Mouse (Mus musculus) ES-Bruce4 (cell line): ENCODE data around the gene Rcn3. TPM values are rescaled to one million over a fixed set of nuclear protein-coding genes. Genes with fewer than 3 reads are reported as not detected.

ENCODE experiments used
- H3K27ac ChIP-seq: 2 replicates; pipeline ENCODE4 v1.5.1; 2012; ENCODE audit warnings: low read length, inconsistent platforms; ENCODE audit not compliant: insufficient read depth
- H3K27me3 ChIP-seq: 2 replicates; pipeline ENCODE4 v1.6.1; 2012; ENCODE audit warnings: mild to moderate bottlenecking, low read length, inconsistent platforms; ENCODE audit not compliant: control insufficient read depth, poor library complexity, insufficient read depth, severe bottlenecking
- H3K36me3 ChIP-seq: 2 replicates; pipeline ENCODE4 v1.6.1; 2012; ENCODE audit warnings: inconsistent platforms, mild to moderate bottlenecking, low read length, moderate library complexity; ENCODE audit not compliant: control insufficient read depth, poor library complexity, insufficient read depth, severe bottlenecking
- H3K4me1 ChIP-seq: one replicate; pipeline ENCODE4 v1.8.1; 2011; ENCODE audit warnings: low read length; ENCODE audit not compliant: control insufficient read depth, insufficient read depth
- H3K4me3 ChIP-seq: 2 replicates; pipeline ENCODE4 v1.5.1; 2011; ENCODE audit warnings: low read depth, mild to moderate bottlenecking, low read length
- H3K9ac ChIP-seq: 2 replicates; pipeline ENCODE4 v1.6.1; 2012; ENCODE audit warnings: low read depth, mild to moderate bottlenecking, inconsistent platforms; ENCODE audit not compliant: poor library complexity, severe bottlenecking
- H3K9me3 ChIP-seq: replicated peaks from 2 replicates; pipeline ENCODE4 v1.6.1; 2012; ENCODE audit warnings: mild to moderate bottlenecking, low read length, inconsistent platforms; ENCODE audit not compliant: control insufficient read depth, poor library complexity, insufficient read depth, severe bottlenecking
- CTCF ChIP-seq: IDR thresholded peaks from one replicate; pipeline ENCODE4 v1.8.1; 2011; ENCODE audit warnings: low read depth, low read length
- EP300 ChIP-seq: IDR thresholded peaks from 2 replicates; pipeline ENCODE4 v1.6.1; 2011; ENCODE audit warnings: low read depth, low read length; ENCODE audit not compliant: insufficient read depth
- POLR2A ChIP-seq: IDR thresholded peaks from one replicate; pipeline ENCODE4 v1.8.1; 2011; ENCODE audit warnings: low read length; ENCODE audit not compliant: insufficient read depth
- polyA plus RNA-seq: library from polyadenylated mRNA; stranded (reverse); fragments of >200 nt; gene quantifications from 2 replicates; pipeline ENCODE4 v1.2.4, GENCODE M21; 2011; ENCODE audit warnings: low read depth; ENCODE audit not compliant: missing spikeins, insufficient read depth, insufficient read length

The Rcn3 gene
- polyA plus RNA-seq, 1 experiment: 66.7 TPM

GRCm38 (mm10) chr7:45048923-45049657 lies 42.9 kb downstream of the Rcn3 start:
- Histone ChIP-seq H3K36me3 (peaks cover 25% of the 10 kb centered on the region), H3K9me3 (no peaks in the 10 kb centered on the region), H3K9ac (0 out of 2 replicates have a peak overlapping the region, but pooled peaks have one; percentile 15), H3K4me1 (peaks cover 5% of the 10 kb centered on the region), H3K4me3 (no peak overlapping the region), H3K27ac (no peak overlapping the region), H3K27me3 (no peaks in the 10 kb centered on the region)
- TF ChIP-seq POLR2A (no peak), CTCF (no peak), EP300 (no peak)

DNA sequence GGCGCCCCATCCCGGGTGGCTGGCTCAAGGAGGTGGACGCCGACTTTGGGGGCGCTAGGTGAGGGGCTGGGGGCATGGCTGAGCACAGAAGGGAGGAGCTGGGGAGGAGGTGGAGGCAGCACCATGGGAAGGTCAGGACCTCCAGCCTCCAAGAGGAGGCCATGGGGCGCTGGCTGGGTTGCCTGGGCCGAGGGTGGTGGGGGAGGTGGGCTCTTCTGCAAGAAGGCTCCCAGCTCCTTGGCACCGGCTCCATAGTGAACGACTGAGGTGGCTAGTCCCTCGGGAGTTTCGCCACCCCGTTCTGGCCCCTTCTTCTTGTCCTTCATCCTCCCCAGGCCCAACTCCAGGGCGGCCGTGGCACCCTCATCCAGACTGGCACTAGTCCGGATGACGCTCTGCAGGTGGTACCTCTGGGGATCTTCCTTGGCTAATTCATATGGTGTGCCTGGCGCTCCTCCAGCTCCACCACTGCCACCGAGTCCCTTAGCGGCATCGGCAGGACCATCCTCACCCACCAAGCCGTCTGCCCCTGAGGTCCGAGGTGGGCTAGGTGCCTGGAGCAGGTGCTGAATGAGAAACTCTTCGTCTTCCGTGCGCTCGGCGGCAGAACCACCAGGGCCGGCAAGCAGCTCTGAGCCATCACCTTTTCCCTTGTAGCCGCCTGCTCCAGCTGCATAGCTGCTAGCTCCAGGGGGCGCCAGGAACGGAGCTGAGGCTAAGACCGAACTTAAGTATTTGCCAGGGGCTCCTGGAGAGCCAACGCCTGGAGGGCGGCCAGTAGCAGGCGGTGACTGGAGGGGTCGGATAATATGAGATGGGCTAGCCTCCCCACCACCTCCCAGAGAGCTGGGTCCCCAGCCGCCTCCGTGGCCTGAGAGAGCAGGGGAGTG lies 43.8 kb downstream of the Rcn3 start:
- Histone ChIP-seq H3K4me1 (peaks cover 5% of the 10 kb centered on the region), H3K9me3 (no peaks in the 10 kb centered on the region), H3K27ac (no peak overlapping the region), H3K27me3 (no peaks in the 10 kb centered on the region), H3K36me3 (peaks cover 33% of the 10 kb centered on the region), H3K4me3 (0 out of 2 replicates have a peak overlapping the region, but pooled peaks have one; percentile 3), H3K9ac (no peak overlapping the region)
- peak; percentile 33 for TF ChIP-seq CTCF
- TF ChIP-seq POLR2A: no peak

- peaks cover 40% of the 10 kb centered on the region for H3K36me3 ChIP-seq
- no peaks in the 10 kb centered on the region for H3K9me3 ChIP-seq
- no peaks in the 10 kb centered on the region for H3K27me3 ChIP-seq
- H3K9ac ChIP-seq: no peak overlapping the region
- H3K4me3 ChIP-seq: no peak overlapping the region
- no peak for TF ChIP-seq EP300
- TF ChIP-seq CTCF: no peak
- TF ChIP-seq POLR2A: no peak
- H3K4me1 ChIP-seq: peaks cover 5% of the 10 kb centered on the region
- no peak overlapping the region for H3K27ac ChIP-seq
These were observed 44.5 kb downstream of the Rcn3 start for GRCm38 (mm10) chr7:45047491-45047890.

GRCm38 (mm10) chr7:45046853-45047350 lies 45.1 kb downstream of the Rcn3 start:
- Histone ChIP-seq H3K27me3 (no peaks in the 10 kb centered on the region), H3K9ac (peak overlapping the region; percentile 19), H3K9me3 (no peaks in the 10 kb centered on the region), H3K4me3 (peak overlapping the region; percentile 35), H3K4me1 (peaks cover 5% of the 10 kb centered on the region), H3K27ac (no peak overlapping the region), H3K36me3 (peaks cover 46% of the 10 kb centered on the region)
- TF ChIP-seq POLR2A (no peak), CTCF (no peak), EP300 (no peak)

DNA sequence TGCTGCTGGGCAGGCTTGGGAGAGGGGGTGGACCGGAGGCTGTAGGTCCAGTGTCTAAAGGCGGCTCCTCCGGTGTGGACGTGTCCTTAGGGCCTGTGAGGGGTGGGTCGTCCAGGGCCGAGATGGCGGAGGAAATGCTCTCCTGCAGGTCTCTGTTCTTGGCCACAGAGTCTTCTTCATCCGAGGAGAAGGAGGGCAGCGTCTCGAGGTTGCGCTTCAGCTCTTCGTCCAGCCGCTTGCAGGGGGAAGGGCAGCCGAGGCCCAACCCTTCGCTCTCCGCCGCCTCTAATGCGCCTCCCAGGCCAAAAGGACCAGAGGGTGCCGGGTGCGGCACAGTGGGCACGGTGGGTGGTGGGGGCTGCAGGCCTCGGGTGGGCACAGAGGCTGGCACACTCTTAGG lies 46.3 kb downstream of the Rcn3 start:
- H3K27ac ChIP-seq: no peak overlapping the region
- H3K36me3 ChIP-seq: peaks cover 56% of the 10 kb centered on the region
- TF ChIP-seq EP300: no peak
- TF ChIP-seq POLR2A: no peak
- TF ChIP-seq CTCF: no peak
- H3K9ac ChIP-seq: no peak overlapping the region
- H3K27me3 ChIP-seq: no peaks in the 10 kb centered on the region
- peaks cover 5% of the 10 kb centered on the region for H3K4me1 ChIP-seq
- no peaks in the 10 kb centered on the region for H3K9me3 ChIP-seq
- no peak overlapping the region for H3K4me3 ChIP-seq

GRCm38 (mm10) chr7:45043307-45043706 lies 48.7 kb downstream of the Rcn3 start:
- Histone ChIP-seq H3K4me1 (no peaks in the 10 kb centered on the region), H3K4me3 (no peak overlapping the region), H3K27ac (no peak overlapping the region), H3K27me3 (no peaks in the 10 kb centered on the region), H3K36me3 (peaks cover 59% of the 10 kb centered on the region), H3K9ac (no peak overlapping the region), H3K9me3 (no peaks in the 10 kb centered on the region)
- TF ChIP-seq POLR2A (no peak), EP300 (no peak), CTCF (no peak)
